Mouse (Mus musculus) gastrocnemius, adult 18-20 months (tissue): Measurements from ENCODE around the gene Ppp2r5e. TPM values are rescaled to one million over a fixed set of nuclear protein-coding genes. Genes with fewer than 3 reads are reported as not detected.

Experiments used
- DNase-seq: peaks from one replicate; pipeline ENCODE4 v3.0.0; 2021; ENCODE audit warnings: low spot score
- long read RNA-seq, 2 experiments: library from polyadenylated mRNA; stranded (forward); transcript quantifications; one replicate each; pipeline ENCODE4 v2.0.0; 2021
- total RNA-seq, 2 experiments: library from RNA; stranded (reverse); gene quantifications; 2 replicates each; pipeline ENCODE4 v1.2.3; 2021

Gene Ppp2r5e
- total RNA-seq = 10 to 100 TPM; 30.9 to 34.1 TPM
- long read RNA-seq, experiment 1, full-length matches to known transcripts = 64 of 79 reads
- long read RNA-seq, experiment 1, partial matches to known transcripts = 2 of 79 reads
- long read RNA-seq, experiment 1, other reads (novel, unspliced or antisense) = 13 of 79 reads
- long read RNA-seq, experiment 2, full-length matches to known transcripts = 55 of 66 reads
- long read RNA-seq, experiment 2, partial matches to known transcripts = 1 of 66 reads
- long read RNA-seq, experiment 2, other reads (novel, unspliced or antisense) = 10 of 66 reads

DNA sequence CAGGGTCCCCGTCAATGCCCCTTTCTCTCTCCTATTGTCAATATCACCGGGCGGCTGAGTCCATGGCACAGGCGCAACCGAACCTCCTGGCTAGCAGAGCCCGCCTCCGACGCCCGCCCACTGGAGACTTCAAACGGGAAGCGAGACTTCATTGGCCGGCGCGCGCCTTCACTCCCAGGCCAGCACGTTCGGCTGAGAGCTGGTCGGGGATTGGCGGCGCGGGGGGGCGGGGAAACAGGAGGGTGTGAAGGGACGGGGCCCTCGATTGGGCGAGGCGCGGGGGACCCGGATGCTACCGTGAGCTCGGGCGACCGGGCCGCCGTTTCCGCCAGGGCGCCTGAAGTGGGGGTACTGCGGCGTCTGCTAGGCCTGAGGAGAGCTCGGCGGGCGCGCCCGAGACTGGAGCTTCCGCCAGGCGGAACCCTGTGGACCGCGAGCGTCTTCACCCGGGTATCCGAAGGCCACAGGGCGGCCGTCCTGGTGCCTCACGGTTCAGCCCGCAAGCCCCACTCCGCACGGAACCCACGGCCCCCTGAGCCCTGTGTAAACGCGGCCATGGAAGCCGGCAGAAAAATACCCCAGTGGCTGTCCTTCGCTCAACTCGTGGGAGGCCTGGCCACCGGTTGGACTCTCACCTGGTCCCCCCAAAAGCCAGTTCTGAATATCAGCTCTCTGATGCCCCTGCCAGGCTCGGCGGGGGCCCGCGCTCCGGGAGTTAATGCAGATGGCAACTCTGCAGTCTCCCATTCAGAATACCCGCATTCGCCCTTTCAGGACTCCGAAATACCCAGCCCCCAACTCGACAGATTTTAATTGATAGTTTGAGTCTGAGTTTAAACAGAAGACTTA, at the start of gene Ppp2r5e:
TSS of gene Ppp2r5e (minus strand) at position 92 of the 849 bp plus-strand sequence.
- peak; percentile 99 for DNase-seq

DNA sequence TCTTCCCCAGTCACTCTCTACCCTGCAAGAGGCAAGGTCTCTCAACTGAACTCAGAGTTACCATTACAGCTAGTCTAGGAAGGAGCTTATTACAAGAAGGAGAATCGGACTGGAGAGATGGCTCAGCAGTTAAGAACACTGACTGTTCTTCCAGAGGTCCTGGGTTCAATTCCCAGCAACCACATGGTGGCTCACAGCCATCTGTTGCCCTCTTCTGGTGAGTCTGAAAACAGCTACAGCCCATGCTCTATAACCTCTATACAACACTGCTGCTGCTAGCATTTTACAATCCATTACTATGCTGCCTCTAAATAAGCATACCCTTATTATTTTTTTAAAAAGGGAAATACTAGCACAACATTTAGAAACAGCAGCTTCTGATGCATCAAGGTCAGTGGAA, 49.7 kb upstream of the Ppp2r5e start:
- no peak for DNase-seq

DNA sequence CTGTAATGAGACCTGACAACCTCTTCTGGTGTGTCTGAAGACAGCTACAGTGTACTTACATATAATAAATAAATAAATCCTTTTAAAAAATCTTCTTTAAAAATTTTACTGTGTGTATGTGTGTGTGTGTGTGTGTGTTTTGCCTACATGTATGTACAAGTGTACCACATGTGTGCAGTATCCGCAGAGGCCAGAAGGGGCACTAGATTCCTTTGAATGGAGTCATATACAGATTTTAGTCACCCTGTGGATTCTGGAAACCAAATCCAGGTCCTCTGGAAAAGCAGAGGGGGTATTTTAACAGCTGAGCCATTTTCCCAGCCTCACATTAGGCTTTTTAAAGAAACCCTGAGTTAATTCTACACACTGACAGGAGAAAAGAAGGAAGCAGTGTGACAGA, 45.7 kb upstream of the Ppp2r5e start:
- DNase-seq = no peak

DNA sequence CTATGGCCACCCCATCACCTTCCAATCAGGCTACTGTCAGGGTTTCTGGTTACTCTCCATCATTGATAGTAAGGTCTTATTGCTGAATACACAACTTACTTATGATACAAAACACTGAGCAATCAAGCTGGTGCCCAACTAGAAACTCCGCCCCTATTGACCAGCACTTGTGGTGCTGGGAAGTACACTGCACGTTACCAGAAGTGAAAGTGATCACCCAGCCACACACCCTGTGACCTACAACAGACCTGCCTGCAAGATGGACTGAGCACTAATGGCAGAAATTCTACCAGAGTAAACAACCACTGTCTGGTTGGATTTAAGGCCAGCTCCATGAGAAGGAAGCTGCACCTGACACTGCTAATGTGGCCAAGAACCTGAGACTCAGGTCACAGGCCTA, 42.3 kb upstream of the Ppp2r5e start:
- DNase-seq = no peak

DNA sequence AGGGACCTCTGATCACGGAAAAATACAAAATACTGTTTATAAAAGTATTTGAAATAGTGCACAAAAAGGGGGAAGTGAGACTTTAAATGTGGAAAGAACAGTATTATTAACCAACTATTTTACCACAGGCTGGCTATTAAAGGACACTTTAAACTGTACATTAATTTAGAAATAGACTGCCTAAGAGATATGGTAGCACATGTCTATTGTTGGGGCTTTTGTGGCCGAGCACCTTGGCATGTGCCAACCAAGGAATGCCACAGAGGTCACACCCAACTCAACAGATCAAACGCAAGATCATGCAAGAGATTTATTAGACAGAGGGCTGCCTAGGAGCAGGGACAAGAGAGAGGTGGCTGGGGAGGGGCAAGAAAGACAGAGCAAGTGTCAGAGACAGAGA, 41.1 kb upstream of the Ppp2r5e start:
- DNase-seq = no peak

DNA sequence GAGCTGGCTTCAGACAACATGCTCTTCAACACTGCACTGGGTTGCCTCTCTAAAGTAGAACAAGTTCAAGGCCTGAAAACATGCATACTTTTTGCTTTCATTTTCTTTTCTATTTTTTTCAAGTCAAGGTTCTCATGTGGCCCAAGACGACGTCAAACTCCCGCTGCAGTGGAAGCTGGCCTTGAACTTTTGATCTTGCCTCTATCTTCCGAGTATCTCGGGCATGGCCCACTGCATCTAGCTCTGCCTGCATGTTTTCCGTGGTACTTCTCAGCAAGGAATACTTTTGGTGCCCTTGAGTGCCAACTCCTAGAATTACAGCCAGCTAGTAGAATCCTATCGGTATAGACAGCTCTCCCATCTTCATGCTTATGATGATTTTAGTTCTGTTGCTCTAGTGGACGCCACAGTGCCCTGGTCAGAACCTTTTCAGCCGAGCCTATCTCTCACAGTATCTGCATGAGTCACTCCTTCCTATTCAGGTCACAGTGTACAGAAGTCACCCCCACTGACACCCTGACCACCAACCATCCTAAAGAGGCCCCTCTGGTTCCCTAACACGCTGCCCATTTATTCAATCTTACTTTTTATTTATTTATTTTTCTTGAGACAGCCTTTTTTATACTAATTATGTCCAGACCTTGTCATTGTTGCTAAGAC, 39.9 kb upstream of the Ppp2r5e start:
- DNase-seq = no peak

DNA sequence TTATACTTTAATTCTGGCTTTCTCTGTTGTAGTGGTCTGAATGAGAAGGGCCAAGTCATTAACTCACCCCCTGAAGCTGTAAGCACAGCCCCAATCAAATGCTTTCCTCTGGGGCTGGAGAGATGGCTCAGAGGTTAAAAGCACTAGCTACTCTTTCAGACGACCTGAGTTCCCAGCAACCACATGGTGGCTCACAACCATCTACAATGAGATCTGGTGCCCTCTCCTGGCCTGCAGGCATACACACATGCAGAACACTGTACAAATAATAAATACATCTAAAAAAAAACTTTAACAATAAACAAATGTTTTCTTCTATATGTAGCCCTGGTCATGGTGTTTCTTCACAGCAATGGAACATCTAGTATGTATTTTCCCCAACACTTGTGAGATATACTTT, 33.6 kb upstream of the Ppp2r5e start:
- DNase-seq = no peak

DNA sequence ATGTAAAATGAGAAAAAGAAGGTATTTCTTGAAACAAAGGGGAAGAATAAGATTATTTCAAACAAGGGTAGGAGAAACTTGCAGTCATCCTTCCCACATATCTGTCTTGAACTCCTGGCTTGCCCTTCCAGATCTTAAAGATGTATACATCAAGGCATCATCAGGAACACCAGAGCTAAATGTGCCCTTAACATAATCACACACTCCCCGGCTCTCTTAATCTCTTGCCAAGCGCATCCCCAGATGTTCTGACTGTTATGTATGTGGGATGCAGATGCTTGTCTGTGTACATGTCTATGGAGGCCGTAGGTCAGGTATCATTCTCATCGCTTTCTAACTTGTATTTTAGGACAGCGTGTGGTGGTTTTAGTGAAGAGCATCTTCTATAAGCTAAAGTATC, 27.2 kb upstream of the Ppp2r5e start:
- DNase-seq = no peak

DNA sequence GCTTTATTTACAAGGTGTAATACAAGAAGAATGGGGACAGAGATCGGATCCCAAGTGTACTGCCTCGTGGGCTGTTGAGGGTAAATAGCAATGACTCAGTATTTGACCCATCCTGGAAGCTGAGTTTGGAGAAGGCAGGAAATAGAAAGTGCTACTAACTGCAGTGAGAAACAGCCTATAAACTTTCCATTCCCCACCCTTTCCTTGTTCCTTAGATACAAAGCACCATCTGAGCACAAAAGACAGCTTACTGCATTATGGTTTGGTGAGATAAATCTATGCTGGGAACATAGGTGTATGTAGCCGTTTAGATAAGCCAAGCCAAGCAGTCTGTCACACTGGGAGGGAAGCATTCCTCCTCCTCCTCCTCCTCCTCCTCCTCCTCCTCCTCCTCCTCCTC, 26.8 kb upstream of the Ppp2r5e start:
- DNase-seq = no peak

DNA sequence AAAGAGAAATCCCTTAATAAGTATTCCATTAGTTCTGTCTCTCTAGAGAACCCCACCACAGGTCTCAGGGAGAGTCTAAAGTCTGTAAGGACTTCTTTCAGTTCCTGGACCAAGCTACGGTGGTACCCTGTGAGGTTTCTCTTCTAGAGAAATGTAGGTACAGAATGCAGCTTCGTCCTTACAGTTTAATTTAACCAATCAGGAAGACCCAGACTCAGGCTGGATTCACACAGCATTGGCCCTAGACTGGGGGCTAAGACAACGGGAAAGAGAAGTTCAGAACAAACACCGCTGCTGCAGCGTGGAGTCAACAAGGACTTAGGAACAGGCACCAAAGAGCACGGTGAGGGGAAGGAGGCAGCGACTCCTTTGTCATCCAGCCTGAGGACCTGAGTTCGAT, 20.8 kb upstream of the Ppp2r5e start:
- DNase-seq = no peak

DNA sequence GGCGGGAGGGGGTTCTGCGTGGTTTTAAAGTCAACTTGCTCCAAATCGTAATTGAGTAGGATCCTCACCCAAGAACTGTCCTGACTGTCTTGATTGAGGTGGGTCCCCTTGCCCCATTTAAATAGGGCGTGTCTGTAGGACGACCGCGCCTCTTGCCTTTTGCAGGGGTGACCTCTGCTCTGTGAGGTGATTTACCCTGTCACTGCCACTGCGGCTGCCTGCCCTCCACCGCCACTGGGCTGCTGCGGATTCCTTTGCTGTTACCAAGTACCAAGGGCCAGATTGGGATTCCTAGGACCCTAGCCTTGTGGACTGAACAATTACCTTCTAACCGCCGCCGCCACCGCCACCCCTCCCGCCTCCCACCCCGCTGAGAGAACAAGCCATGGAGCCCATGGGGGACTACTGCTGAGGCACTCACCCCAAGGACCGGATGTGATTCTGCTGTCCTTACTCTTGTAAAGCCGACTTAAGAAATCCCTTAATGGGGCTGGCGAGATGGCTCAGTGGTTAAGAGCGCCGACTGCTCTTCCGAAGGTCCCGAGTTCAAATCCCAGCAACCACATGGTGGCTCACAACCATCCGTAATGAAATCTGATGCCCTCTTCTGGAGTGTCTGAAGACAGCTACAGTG, 20.2 kb upstream of the Ppp2r5e start:
- peak; percentile 6 for DNase-seq

DNA sequence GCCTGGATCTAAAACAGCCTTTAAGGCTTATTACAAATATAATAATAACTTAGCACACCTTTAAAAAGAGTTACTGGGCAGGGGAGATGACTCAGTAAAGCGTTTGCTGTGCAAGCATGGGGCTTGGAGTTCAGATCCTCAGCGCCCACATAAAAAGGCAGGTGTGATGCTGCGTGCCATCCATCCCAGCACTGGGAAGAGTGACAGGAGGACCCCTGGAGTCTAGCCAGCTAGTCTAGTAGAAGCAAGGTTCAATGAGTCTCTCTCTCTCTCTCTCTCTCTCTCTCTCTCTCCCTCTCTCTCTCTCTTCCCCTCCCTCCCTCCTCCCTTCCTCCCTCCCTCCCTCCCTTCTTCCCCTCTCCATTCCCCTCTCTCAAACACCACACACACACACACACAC, 19.5 kb upstream of the Ppp2r5e start:
- no peak for DNase-seq

DNA sequence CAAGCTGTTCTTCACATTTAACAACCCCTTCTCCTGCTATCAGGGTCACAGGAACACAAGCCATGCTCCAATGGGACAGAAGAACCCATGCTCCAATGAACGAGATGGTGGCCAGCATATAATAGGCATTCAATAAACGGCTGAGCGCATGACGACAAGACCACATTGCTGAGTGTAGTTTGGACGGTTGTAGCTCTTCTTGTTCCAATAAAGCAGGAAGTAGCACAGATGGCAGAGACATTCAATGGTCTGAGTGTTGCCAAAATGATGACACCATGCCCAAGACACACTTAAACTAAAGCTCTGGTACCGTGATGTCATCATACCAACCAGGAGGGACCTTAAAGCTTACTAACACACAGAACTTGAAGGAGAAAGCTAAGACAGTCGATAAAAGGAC, 16.7 kb upstream of the Ppp2r5e start:
- DNase-seq = no peak

DNA sequence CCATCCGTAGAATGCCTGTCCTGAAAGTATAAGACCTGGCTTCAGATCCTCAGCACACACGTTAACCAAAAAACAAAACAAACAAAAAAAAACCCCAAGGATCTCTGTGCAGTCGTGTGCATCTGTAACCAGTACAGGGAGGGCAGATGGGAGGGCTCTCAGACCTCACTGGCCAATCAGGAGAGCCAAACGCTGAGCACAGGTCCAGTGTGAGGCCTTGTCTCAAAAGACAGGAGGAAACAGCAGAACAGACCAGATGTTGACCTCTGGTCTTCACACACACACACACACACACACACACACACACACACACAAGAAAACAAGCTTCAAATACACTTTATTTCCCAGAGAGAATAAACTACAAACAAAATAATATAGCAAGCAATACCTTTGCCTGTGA, 3.4 kb upstream of the Ppp2r5e start:
- peak; percentile 19 for DNase-seq

DNA sequence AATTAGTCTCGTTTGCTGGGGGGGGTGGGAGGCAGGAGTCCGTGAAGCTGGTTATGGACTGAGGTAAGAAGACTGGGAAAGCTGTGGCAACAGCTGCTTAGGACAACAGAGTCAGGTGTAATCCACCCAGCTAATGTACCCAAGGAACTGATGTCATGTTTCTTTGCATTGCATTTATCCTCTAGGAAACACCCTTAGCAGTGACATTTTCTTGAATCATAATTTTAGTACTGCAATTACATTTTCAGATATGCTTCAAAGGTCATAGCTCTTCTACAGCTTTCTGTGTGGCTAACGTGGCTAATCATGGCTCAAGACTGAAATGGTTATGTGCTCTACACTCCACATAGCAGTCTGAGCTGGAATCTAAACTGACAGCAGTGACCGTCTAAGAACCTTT, 2.9 kb upstream of the Ppp2r5e start:
- no peak for DNase-seq

DNA sequence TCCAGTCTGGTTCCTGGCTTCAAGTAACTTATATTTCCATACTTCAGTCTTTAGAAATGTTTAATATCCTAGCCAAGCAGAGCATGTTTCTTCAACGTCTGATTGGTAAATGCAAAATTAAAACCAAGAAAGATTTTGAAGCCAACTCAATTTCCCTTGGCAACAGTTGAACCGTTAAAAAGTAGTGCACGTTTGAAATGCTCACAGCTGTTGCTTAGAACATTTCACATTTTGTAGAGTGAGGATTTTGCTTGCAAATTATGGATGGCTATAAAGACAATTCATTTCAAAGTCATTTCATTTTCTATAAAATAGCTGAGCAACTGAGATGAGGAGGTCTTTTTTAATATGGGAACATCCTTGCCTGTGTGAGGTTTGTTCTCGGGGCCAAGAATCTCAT, 1.7 kb upstream of the Ppp2r5e start:
- no peak for DNase-seq

DNA sequence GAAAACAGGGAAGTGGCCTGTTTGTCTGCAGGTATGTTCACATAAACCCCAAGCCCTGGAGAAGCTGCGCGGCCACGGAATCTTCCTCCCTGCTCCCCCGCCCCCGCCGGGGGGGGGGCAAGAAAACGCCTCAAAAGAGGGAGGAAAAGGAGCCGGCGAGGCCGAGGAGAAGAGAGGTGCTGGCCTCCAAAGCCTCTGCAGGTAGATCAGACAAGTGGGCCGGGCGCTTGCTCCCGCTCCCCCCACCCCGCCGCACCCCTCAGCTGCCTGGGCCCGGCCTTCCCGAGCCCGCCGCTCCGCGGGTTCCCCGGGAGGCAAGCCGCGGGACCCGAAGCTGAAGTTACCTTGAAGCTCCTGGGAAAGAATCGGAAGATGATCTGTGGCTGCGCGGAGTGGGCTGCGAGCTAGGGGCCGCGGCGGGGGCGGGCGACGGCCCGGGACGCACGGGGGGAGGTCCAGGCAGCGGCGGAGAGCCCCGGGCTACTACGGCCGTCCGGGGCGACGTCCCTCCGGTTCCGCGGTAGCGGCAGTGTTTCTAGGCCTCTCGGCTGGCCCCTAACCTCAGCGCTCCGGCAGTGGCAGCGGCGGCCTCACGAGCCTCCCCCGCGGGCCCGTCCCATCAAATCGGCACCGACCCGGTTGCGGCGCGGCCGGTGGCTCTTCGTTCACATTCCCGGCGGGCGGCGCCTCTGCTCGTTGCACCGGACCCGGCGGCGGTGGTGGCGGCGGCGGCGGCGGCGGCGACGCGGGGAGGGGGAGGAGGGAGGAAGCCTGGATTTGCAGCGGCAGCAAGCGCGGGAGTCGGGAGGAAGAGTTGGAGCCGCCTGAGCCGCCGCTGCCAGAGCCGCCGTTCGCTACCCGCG, 523 bp downstream of the Ppp2r5e start:
- peak; percentile 28 for DNase-seq

DNA sequence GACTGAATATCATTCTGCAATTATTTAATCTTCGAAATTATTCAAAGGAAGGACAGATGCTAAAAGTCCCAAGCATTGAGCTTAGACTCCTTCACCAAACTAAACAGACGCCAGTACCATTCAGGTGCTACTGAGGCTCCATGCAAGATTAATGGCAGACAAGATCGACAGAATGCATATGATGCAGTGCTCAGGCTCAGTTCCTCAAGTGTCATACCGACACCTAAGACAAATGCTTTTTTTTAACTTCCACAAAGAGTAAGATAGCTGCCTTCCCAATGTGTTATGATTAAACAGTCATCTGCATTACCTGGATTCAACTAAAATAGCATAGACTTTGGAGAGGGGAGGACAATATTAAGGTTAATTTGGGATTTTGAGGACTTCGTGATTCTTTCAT, 1.6 kb downstream of the Ppp2r5e start:
- no peak for DNase-seq

DNA sequence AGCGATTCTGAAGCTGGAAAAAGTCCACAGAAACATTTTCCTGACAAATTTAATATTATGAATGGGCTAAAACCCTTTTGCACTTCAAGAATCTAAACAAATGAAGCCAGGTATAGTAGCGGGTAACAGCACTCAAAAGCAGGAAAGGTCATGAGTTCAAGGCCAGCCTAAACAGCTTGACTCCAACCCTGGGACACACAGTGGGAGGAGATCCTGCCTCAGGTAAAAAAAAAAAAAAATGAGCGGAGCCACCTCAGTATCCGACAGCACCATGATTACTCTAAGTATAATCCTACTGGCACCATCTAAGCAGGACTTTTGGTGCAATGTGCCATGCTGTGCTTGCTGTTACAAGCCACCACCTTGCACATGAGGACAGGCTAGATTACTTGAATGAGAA, 2.2 kb downstream of the Ppp2r5e start:
- no peak for DNase-seq

DNA sequence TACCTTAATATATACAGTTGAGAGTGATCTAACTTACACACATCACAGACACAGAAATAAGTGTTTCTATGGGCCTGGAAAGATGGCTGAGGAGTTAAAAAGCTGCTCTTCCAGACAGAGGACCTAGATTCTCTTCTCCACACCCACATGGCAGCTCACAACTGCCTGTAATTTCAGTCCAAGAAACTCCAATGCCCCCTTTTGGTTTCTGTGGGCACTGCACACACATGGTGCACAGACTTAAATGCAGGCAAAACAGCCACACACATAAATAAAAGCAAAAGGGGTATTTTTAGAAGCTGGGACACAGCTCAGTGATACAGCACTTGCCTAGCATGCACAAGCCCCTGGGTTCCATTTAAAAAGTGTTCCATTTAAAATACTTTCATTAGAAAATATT, 8.5 kb downstream of the Ppp2r5e start:
- DNase-seq = no peak

DNA sequence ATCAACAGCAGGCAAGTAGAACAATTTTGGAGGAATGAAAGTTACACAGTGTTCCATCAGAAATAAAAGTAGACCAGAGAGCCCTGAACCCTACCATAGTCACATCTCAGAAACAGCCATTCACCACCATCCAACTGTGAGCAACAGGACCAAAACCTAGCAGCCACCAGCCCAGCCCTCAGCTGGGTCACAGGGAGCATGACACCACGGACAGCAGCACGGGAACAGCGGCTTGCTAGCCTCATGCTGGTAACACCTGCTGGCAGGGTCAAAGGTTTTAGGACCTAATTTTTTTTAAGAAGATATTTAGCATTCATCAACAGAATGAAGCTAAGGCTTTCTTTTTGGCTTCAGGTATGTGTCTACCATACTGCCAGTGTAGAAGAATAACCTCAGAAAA, 12.3 kb downstream of the Ppp2r5e start:
- no peak for DNase-seq
